Mouse (Mus musculus): ENCODE results near the gene Ccdc9b. TPM values are rescaled to one million over a fixed set of nuclear protein-coding genes. Genes with fewer than 3 reads are reported as not detected.

Gene Ccdc9b
- total and polyA plus RNA-seq, 2 experiments from 2014 or later, result 0.53 to 2.4 TPM

- H3K27ac ChIP-seq (ENCODE audit: low read depth, low read length), result no peak overlapping the region
- peaks cover 22% of the 10 kb centered on the region for H3K4me1 ChIP-seq (ENCODE audit: insufficient read depth)
- ATAC-seq (no peak), DNase-seq (peak; percentile 74)
- no peaks in the 10 kb centered on the region for H3K9me3 ChIP-seq (ENCODE audit: low read length)
- H3K9ac ChIP-seq, result no peak overlapping the region
- H3K4me2 ChIP-seq (ENCODE audit: low read depth), result no peak overlapping the region; the same call in 1 of the 2 replicates
- no peak overlapping the region for H3K4me3 ChIP-seq (ENCODE audit: low read depth, low read length)
- TF ChIP-seq CTCF (IDR thresholded peaks at IDR 0.05; ENCODE audit: low read depth), result peak; percentile 68
- no peaks in the 10 kb centered on the region for H3K36me3 ChIP-seq (ENCODE audit: insufficient read depth)
- WGBS, result 20% methylated on average over 11 of the region's 11 CpGs
- H3K27me3 ChIP-seq (ENCODE audit: insufficient read depth, low read length), result no peaks in the 10 kb centered on the region
Observed at GRCm38 (mm10) chr2:118764094-118764831, 1.8 kb upstream of the Ccdc9b start.

GRCm38 (mm10) chr2:118763469-118763868 lies 1.0 kb upstream of the Ccdc9b start:
- Histone ChIP-seq H3K27ac (ENCODE audit: low read depth, low read length) (0 out of 2 replicates have a peak overlapping the region, but pooled peaks have one; percentile 83), H3K4me1 (ENCODE audit: insufficient read depth) (peaks cover 22% of the 10 kb centered on the region), H3K4me3 (ENCODE audit: low read depth, low read length) (no peak overlapping the region), H3K9ac (no peak overlapping the region), H3K4me2 (ENCODE audit: low read depth) (no peak overlapping the region), H3K9me3 (ENCODE audit: low read length) (no peaks in the 10 kb centered on the region), H3K36me3 (ENCODE audit: insufficient read depth) (no peaks in the 10 kb centered on the region), H3K27me3 (ENCODE audit: insufficient read depth, low read length) (no peaks in the 10 kb centered on the region)
- 54% methylated on average over 7 of the region's 7 CpGs for WGBS
- no peak for ATAC-seq
- DNase-seq, result no peak
- TF ChIP-seq CTCF (IDR thresholded peaks at IDR 0.05; ENCODE audit: low read depth), result no peak

- H3K4me3 ChIP-seq (ENCODE audit: low read depth, low read length), result no peak overlapping the region
- 11% methylated on average over 10 of the region's 10 CpGs for WGBS
Observed at GRCm38 (mm10) chr2:118762784-118763148, 305 bp upstream of the Ccdc9b start.

GRCm38 (mm10) chr2:118761358-118761757 lies 1.1 kb downstream of the Ccdc9b start:
- Histone ChIP-seq H3K4me1 (ENCODE audit: insufficient read depth) (peaks cover 22% of the 10 kb centered on the region), H3K36me3 (ENCODE audit: insufficient read depth) (no peaks in the 10 kb centered on the region), H3K9ac (no peak overlapping the region), H3K9me3 (ENCODE audit: low read length) (no peaks in the 10 kb centered on the region), H3K27ac (ENCODE audit: low read depth, low read length) (peak overlapping the region; percentile 83), H3K4me3 (ENCODE audit: low read depth, low read length) (no peak overlapping the region), H3K4me2 (ENCODE audit: low read depth) (peak overlapping the region; percentile 32; the same call in 1 of the 2 replicates), H3K27me3 (ENCODE audit: insufficient read depth, low read length) (no peaks in the 10 kb centered on the region)
- WGBS, result 79% methylated on average over 12 of the region's 12 CpGs
- DNase-seq, result no peak
- TF ChIP-seq CTCF (IDR thresholded peaks at IDR 0.05; ENCODE audit: low read depth), result peak; percentile 41
- ATAC-seq, result no peak

More at GRCm38 (mm10) chr2:118762784-118763148, 305 bp upstream of the Ccdc9b start:
- H3K9me3 ChIP-seq (ENCODE audit: low read length), result no peaks in the 10 kb centered on the region
- no peak for ATAC-seq
- no peak for TF ChIP-seq CTCF (IDR thresholded peaks at IDR 0.05; ENCODE audit: low read depth)
- peak overlapping the region; percentile 32 for H3K4me2 ChIP-seq (ENCODE audit: low read depth)
- peak overlapping the region; percentile 19; the same call in 1 of the 2 replicates for H3K9ac ChIP-seq
- H3K27ac ChIP-seq (ENCODE audit: low read depth, low read length), result peak overlapping the region; percentile 83; the same call in 1 of the 2 replicates
- H3K27me3 ChIP-seq (ENCODE audit: insufficient read depth, low read length), result no peaks in the 10 kb centered on the region
- H3K4me1 ChIP-seq (ENCODE audit: insufficient read depth), result peaks cover 22% of the 10 kb centered on the region
- no peak for DNase-seq
- no peaks in the 10 kb centered on the region for H3K36me3 ChIP-seq (ENCODE audit: insufficient read depth)

GRCm38 (mm10) chr2:118760311-118761025 lies 2.0 kb downstream of the Ccdc9b start:
- no peak for ATAC-seq
- no peaks in the 10 kb centered on the region for H3K27me3 ChIP-seq (ENCODE audit: insufficient read depth, low read length)
- no peak overlapping the region for H3K4me3 ChIP-seq (ENCODE audit: low read depth, low read length)
- H3K4me2 ChIP-seq (ENCODE audit: low read depth), result no peak overlapping the region
- no peaks in the 10 kb centered on the region for H3K9me3 ChIP-seq (ENCODE audit: low read length)
- WGBS, result 85% methylated on average over 11 of the region's 11 CpGs
- H3K4me1 ChIP-seq (ENCODE audit: insufficient read depth), result peaks cover 22% of the 10 kb centered on the region
- no peak for DNase-seq
- no peak for TF ChIP-seq CTCF (IDR thresholded peaks at IDR 0.05; ENCODE audit: low read depth)
- no peaks in the 10 kb centered on the region for H3K36me3 ChIP-seq (ENCODE audit: insufficient read depth)
- H3K27ac ChIP-seq (ENCODE audit: low read depth, low read length), result 0 out of 2 replicates have a peak overlapping the region, but pooled peaks have one; percentile 83
- H3K9ac ChIP-seq, result no peak overlapping the region

- Histone ChIP-seq H3K4me3 (ENCODE audit: low read depth, low read length) (no peak overlapping the region), H3K9ac (no peak overlapping the region), H3K36me3 (ENCODE audit: insufficient read depth) (no peaks in the 10 kb centered on the region), H3K27ac (ENCODE audit: low read depth, low read length) (no peak overlapping the region), H3K27me3 (ENCODE audit: insufficient read depth, low read length) (no peaks in the 10 kb centered on the region), H3K4me2 (ENCODE audit: low read depth) (no peak overlapping the region), H3K4me1 (ENCODE audit: insufficient read depth) (peaks cover 22% of the 10 kb centered on the region), H3K9me3 (ENCODE audit: low read length) (no peaks in the 10 kb centered on the region)
- WGBS, result 16% methylated on average over 8 of the region's 8 CpGs
- DNase-seq, result peak; percentile 81
- ATAC-seq, result peak; percentile 38; the same call in 1 of the 2 replicates
- peak; percentile 74 for TF ChIP-seq CTCF (IDR thresholded peaks at IDR 0.05; ENCODE audit: low read depth)
Observed at GRCm38 (mm10) chr2:118759828-118760227, 2.6 kb downstream of the Ccdc9b start.

GRCm38 (mm10) chr2:118756103-118756502 lies 6.4 kb downstream of the Ccdc9b start:
- Histone ChIP-seq H3K4me1 (ENCODE audit: insufficient read depth) (peaks cover 3% of the 10 kb centered on the region; the same call in 1 of the 2 replicates), H3K4me3 (ENCODE audit: low read depth, low read length) (no peak overlapping the region), H3K9me3 (ENCODE audit: low read length) (no peaks in the 10 kb centered on the region), H3K36me3 (ENCODE audit: insufficient read depth) (no peaks in the 10 kb centered on the region), H3K27ac (ENCODE audit: low read depth, low read length) (no peak overlapping the region), H3K4me2 (ENCODE audit: low read depth) (no peak overlapping the region), H3K27me3 (ENCODE audit: insufficient read depth, low read length) (no peaks in the 10 kb centered on the region), H3K9ac (no peak overlapping the region)
- DNase-seq, result no peak
- ATAC-seq, result no peak
- TF ChIP-seq CTCF (IDR thresholded peaks at IDR 0.05; ENCODE audit: low read depth), result no peak
- 84% methylated on average over 4 of the region's 4 CpGs for WGBS

Data from forebrain, postnatal 0 days (tissue).